Mouse (Mus musculus): ENCODE data around the gene Mest.

Gene Mest

GRCm38 (mm10) chr6:30744846-30745245, 21.5 kb downstream of the Mest start:
- no peak for DNase-seq

- DNase-seq: no peak
These were observed 22.2 kb downstream of the Mest start for GRCm38 (mm10) chr6:30745591-30745990.

GRCm38 (mm10) chr6:30747631-30748357, 24.4 kb downstream of the Mest start:
- DNase-seq: no peak

GRCm38 (mm10) chr6:30748358-30748910, 25.1 kb downstream of the Mest start:
- DNase-seq: no peak

- no peak for DNase-seq
These were observed 25.8 kb downstream of the Mest start for GRCm38 (mm10) chr6:30749042-30749689.

- DNase-seq: no peak
These were observed 26.5 kb downstream of the Mest start for GRCm38 (mm10) chr6:30749892-30750291.

GRCm38 (mm10) chr6:30750482-30750881, 27.1 kb downstream of the Mest start:
- DNase-seq: no peak

- no peak for DNase-seq
These were observed 27.9 kb downstream of the Mest start for GRCm38 (mm10) chr6:30751209-30751608.

Measured in lung, postnatal 10 days (tissue).